Mouse (Mus musculus): ENCODE results near the gene Rhov.

DNA sequence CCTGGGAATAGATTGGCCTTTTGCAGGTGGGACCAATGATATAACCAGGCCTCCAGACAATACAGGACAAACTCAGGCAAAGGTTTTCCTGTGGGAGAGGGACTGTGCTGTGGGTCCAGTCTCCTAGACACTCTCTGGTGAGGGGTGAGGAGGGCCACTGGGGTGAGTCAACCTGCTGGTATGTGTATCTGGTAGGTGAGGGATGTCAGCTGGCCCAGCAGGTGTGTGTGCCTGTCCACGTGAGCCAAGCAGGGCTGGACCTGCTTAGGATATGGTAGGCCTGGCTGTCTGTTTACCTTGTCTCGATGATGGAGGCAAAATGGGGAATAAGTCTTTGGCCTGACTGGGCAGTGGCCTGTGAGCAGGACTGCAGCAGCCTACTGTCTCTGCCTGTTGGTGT is 32.4 kb downstream of the Rhov start:
- TF ChIP-seq CTCF (conservative IDR thresholded peaks at IDR 0.05 in 1 of 2, IDR thresholded peaks at IDR 0.05 in 1 of 2; ENCODE audit: low read depth in 2 of 2, low read length in 2 of 2), result no peak
- TF ChIP-seq ZC3H11A (IDR thresholded peaks at IDR 0.05; ENCODE audit: low read depth, low read length), result no peak
- no peak for TF ChIP-seq MEF2A (IDR thresholded peaks at IDR 0.05; ENCODE audit: borderline replicate concordance, low read depth, low read length)
- no peak for TF ChIP-seq ZKSCAN1 (IDR thresholded peaks at IDR 0.05; ENCODE audit: borderline replicate concordance, low read depth, low read length)
- no peak for TF ChIP-seq KAT2A (IDR thresholded peaks at IDR 0.05; ENCODE audit: insufficient replicate concordance, low read length)
- no peak for TF ChIP-seq POLR2AphosphoS2 (IDR thresholded peaks at IDR 0.05; ENCODE audit: low read depth, low read length)
- no peak for TF ChIP-seq GABPA (IDR thresholded peaks at IDR 0.05; ENCODE audit: insufficient replicate concordance, low read depth, low read length)
- no peak for TF ChIP-seq TBP (conservative IDR thresholded peaks at IDR 0.05; ENCODE audit: low read depth, low read length)
- no peak for TF ChIP-seq POLR2A (IDR thresholded peaks at IDR 0.05; ENCODE audit: low read depth, low read length)
- no peak for TF ChIP-seq USF1 (IDR thresholded peaks at IDR 0.05; ENCODE audit: low read depth, low read length)
- no peak for TF ChIP-seq NRF1 (IDR thresholded peaks at IDR 0.05; ENCODE audit: low read depth, low read length)
